Mouse (Mus musculus) cerebellum, adult 11-12 months (tissue): ENCODE measurements at regions not wholly inside any gene's neighbourhood (a gene's known extent, or its start where the extent isn't known, plus 50 kb on each side); places are given as distances from the start of the nearest gene placed in this dataset.
"Not testable (repeated sequence)": the region's sequence is repeated elsewhere in the genome, so short reads cannot be mapped to it uniquely, and the experiment has no call there.

Source experiments
- DNase-seq: peaks from one replicate; pipeline ENCODE4 v3.0.0; 2022

- no peak for DNase-seq
These were observed 201.8 kb downstream of the Adgb start for GRCm38 (mm10) chr10:10270297-10270696.

DNA sequence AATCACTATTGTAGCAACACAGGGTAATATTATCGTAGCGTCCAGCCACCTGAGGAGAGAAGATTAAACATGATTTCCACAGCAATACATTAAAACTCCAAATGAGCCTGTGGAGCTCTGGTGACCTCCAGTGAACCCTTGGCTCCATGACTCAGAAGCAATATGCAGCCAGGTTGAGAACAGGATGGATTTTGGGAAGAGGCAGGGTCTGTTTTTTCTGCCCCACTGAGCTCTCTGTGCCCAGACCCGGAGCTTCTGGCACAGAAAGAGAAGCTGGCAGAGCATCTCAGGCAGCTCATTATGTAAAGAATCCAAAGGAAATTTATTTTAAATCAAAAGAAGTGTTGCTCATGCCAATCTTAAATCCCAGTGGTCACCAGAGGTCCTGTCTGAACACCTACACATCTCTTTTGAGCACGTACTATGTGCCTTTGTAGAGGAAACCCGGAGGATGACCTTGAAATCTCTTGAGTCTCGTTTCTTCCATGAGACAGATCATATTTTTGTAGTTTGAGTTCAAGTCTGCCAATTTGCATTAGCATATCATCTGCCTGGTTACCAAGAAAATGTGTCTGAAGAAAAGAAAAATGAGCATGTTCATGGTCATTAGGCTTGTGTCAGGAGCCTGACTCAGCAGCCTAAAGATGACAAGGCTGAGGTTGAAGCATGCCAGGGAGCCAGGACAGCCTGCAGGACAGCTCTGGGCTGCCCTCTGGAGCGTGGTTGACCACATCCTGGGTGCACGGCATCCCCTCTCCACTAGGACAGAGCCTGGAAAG lies 219.4 kb downstream of the Adgb start:
- DNase-seq: peak; percentile 30

- peak; percentile 3 for DNase-seq
These were observed 220.0 kb downstream of the Adgb start for GRCm38 (mm10) chr10:10252136-10252535.

- no peak for DNase-seq
These were observed 237.1 kb downstream of the Adgb start for GRCm38 (mm10) chr10:10234894-10235523.

DNA sequence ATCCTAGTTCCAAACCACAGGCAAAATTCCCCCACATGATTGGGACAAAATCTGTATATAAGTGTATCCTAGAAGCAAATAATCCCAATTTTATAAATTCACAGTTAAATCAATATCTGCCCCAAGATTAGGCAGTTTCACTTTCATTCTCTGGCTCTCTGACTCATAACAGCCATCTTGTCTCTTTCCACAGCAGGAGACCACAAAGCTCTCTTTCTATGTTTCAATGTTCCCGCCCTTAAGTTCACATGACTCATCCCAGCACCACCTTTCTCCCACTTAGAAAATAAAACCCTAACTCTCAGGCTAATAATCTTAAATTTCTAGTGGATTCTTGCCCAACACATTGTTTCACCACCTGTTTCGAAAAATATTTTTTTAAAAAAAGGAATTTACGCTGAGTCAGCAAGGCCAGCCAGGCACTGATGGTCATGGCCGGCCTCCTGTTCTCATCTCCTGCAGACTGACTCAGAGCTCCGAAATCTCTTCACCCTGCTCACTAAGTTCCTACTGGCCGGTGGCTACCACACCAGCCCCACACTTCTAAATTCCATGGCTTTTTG lies 247.5 kb downstream of the Adgb start:
- DNase-seq: no peak

- no peak for DNase-seq
These were observed 252.4 kb downstream of the Adgb start for GRCm38 (mm10) chr10:10219726-10220125.

DNA sequence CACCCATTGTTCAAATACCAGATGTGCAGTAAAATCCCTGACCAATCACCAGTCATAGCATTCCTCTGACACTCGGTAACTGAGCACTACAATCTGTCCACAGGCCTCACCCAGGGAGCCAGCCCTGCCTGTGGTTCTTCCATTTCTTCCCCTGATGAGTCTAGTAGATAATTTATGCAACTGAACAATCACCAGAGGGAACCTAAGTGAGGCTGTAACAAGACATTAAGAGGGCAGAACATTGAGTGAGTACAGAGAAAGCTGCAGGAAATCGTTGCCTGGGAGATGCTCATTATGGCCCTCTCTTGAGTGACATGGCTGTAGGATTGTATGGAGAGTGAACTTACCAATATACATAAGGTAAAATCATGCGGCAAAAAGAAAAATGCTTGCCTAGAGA lies 255.2 kb downstream of the Adgb start:
- DNase-seq: no peak

DNA sequence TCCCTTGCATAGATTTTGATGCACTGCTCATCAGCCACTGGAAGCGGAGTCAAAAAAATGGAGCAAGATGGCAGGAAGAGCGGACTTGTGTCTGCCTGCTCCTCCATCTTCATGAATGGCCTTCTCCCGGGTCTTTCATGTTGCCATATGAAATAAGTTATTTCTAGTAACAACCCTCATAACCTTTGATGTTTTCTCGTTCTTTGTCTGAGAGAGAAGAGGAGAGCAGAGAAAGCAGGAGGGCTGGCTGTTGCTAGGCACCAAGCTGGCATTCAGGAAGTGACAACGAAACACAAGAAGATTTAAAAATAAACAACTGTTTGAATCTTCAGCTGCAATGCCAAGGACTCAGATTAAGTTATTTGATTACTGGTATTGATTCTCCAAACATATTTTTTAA lies 256.8 kb downstream of the Adgb start:
- no peak for DNase-seq

GRCm38 (mm10) chr10:10208354-10208753 lies 263.8 kb downstream of the Adgb start:
- no peak for DNase-seq

DNA sequence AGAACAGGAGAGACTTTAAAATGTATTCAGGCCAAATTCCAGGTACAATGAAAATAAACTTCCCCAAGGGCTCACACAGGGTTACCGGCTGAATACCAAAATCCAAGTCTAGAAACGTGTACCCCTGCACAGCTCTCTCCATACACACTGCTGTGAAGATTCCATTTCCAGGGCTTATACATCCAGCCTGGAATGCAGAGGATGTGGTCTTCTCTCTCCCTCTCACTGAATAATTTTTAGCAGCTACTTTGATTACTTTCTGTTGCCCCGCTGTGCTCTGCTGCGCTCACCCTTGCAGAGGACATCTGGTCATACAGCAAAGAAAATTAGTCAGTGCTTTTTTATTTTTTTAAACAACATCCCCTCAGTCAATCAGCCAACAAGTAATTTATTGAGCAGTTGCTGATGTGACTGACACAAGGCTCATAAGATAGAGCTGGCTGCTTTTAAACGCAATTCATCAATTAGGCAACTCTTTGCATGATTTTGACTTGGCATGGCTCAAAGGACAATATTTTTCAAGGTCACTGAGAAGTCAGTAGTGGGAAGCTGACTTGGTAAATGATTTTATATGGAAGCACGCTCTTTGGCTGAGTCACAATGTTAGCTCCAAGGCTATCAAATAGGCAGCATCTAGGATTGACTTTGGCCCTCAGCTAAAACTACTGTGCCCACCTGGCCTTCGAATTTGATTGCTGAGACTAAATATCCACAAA lies 266.2 kb downstream of the Adgb start:
- DNase-seq: no peak

DNA sequence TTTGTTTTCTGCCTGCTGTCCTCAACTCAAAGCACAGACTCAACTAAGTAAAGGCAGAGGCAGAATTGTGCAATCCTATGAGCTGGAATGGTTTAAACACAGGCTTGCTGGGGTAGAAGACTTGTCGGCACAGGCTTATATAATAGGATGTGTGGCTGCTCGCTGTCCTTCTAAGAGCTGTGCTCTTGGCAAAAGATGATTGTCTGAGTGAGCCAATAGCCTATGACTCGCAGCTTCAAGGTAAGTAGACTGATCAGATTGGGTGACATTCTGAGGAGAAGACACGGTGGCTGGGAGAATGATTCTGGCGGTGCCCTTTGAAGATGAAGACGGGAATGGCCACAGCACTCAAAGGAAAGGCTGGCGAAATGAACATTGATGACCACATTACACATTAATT lies 268.1 kb downstream of the Adgb start:
- DNase-seq: no peak

DNA sequence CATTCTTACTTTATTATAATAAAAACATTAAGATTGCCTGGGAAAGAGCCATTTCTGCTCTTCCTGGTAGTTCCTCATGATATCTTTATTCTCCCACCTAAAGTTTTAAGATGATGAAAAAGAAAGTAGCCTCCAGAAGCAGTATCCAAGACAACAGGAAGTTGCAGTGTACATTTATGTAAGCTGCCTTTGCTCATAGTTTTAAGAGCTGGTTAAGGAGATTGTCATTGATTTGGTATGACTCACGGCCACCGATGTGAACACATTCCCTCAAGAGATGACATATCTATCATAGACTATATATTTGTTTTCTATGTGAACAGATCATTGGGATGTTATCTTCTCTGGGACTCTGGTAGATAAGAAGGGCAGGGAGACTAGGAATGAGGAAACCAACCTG lies 281.8 kb downstream of the Adgb start:
- no peak for DNase-seq

GRCm38 (mm10) chr10:10188113-10188512 lies 284.0 kb downstream of the Adgb start:
- DNase-seq: no peak

DNA sequence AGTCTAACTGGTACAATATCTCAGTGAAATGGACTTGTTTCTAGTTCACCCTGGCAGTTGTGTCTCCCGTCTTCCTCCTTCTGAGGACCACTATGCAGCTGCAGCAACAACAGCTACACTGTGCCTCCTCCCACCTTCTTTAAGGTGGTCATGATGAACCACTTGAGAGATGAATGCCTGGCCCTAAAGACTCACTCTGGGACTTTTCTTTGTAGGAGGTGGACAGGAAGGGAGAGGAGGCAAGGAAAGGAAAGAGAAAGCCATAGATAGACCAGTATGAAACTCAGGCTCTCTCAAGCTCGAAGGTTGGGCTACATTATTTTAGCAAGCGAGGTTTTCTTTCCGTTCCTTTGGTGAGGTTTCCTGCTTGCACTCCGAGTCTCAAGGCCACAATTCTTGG lies 285.4 kb downstream of the Adgb start:
- no peak for DNase-seq

GRCm38 (mm10) chr10:10185298-10185883 lies 284.5 kb upstream of the Stxbp5 start:
- DNase-seq: no peak

DNA sequence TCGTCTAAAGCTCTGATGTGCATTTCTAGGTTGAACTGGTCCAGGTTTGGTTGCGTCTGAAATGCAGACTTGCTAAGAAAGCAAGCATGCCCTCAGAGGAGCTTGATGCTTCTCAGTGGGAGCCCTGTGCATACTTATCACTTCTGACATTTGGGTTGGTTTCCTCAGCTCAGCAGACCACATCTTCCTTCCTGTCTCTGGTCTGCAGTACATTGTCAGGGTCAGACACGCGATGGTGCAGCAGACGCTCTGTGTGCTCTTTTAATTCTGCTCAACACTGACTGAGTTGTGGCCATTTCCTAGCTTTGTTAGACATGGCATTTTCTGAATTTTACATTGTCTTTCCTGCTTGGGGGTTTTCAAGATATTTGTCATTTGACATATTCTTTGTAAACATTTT lies 283.5 kb upstream of the Stxbp5 start:
- no peak for DNase-seq

- not testable (repeated sequence) for DNase-seq
These were observed 276.2 kb upstream of the Stxbp5 start for GRCm38 (mm10) chr10:10177037-10177436.
